Mouse (Mus musculus): Measurements from ENCODE around the gene Defa30. TPM values are rescaled to one million over a fixed set of nuclear protein-coding genes. Genes with fewer than 3 reads are reported as not detected.

Defa30 gene
- not detected in 2 replicates for polyA plus RNA-seq (2012; rRNA removed; ENCODE audit: low replicate concordance)

DNA sequence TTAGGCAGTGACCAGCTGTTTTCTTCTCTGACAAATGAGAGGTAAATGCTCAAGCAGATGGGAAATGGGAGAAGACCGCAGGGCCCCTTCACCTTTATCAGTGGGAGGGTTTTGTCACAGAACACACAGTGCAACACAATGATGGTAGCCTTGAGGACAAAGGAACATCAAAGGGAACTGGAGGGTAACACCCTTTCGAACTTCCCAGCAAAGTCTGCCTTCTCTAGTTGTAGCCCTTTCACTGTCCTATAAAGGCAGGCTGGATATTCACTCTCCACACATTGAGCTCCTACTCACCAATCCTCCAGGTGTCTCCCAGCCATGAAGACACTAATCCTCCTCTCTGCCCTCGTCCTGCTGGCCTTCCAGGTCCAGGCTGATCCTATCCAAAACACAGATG is at the start of gene Defa30:
Defa30 (plus strand) TSS at position 301 of the 400 bp plus-strand sequence.

DNA sequence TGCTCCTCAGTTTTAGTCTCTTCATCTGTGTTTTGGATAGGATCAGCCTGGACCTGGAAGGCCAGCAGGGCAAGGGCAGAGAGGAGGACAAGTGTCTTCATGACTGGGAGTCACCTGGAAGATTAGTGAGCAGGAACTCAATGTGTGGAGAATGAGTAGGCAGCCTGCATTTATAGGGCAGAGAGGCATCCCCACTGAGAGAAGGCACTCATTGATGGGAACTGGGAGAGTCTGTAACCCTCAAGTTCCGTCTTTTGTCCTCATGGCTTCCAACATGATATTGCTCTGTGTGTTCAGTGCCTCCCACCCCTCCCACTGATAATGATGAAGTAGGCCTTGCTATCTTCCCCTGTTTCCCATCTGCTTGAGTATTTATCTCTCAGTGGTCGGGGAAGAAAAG is 38.5 kb upstream of the Defa30 start, which contains the start of gene Gm14851:
Gm14851 (minus strand) TSS at position 101 of the 400 bp plus-strand sequence.

DNA sequence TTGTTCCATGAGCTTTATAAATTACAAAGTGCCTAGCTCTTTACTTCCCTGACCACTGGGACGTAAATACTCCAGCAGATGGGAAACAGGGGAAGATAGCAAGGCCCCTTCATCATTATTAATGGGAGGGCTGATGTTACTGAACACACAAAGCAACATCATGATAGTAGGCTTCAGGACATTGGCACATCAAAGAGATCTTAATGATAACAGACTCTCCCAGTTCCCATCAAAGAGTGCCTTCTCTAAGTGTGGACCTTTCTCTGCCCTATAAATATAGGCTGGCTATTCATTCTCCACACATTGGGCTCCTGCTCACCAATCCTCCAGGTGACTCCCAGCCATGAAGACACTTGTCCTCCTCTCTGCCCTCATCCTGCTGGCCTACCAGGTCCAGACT is 27.5 kb downstream of the Defa30 start, which contains the start of gene Defa22:
Defa22 (plus strand) TSS at position 301 of the 400 bp plus-strand sequence.

Other genes with a start within 250 kb of the Defa30 start
- gene Defb33, start 242.0 kb upstream of the Defa30 start, polyA plus RNA-seq (2012; rRNA removed; ENCODE audit: low replicate concordance): not detected in 2 replicates
- gene Gm15056, start 232.0 kb upstream of the Defa30 start, polyA plus RNA-seq (2012; rRNA removed; ENCODE audit: low replicate concordance): 0.65 and 0.74 TPM in 2 replicates
- gene Gm6040, start 212.6 kb upstream of the Defa30 start, polyA plus RNA-seq (2012; rRNA removed; ENCODE audit: low replicate concordance): not detected in 2 replicates
- not detected in 2 replicates for gene AY761185, start 189.9 kb upstream of the Defa30 start, polyA plus RNA-seq (2012; rRNA removed; ENCODE audit: low replicate concordance)
- gene Defa21, start 109.1 kb upstream of the Defa30 start, polyA plus RNA-seq (2012; rRNA removed; ENCODE audit: low replicate concordance): not detected in 2 replicates
- not detected in 2 replicates for gene Defa23, start 79.6 kb upstream of the Defa30 start, polyA plus RNA-seq (2012; rRNA removed; ENCODE audit: low replicate concordance)
- not detected in 2 replicates for gene Defa35, start 69.6 kb upstream of the Defa30 start, polyA plus RNA-seq (2012; rRNA removed; ENCODE audit: low replicate concordance)
- gene Defa25, start 50.2 kb upstream of the Defa30 start, polyA plus RNA-seq (2012; rRNA removed; ENCODE audit: low replicate concordance): not detected in 2 replicates
- gene Gm14851, start 38.6 kb upstream of the Defa30 start, polyA plus RNA-seq (2012; rRNA removed; ENCODE audit: low replicate concordance): not detected in 2 replicates
- gene Defa22, start 27.6 kb downstream of the Defa30 start, polyA plus RNA-seq (2012; rRNA removed; ENCODE audit: low replicate concordance): not detected in 2 replicates
- gene Defa31, start 57.0 kb downstream of the Defa30 start, polyA plus RNA-seq (2012; rRNA removed; ENCODE audit: low replicate concordance): not detected in 2 replicates
- gene Gm15293, start 66.9 kb downstream of the Defa30 start, polyA plus RNA-seq (2012; rRNA removed; ENCODE audit: low replicate concordance): not detected in 2 replicates
- gene Gm15292, start 115.1 kb downstream of the Defa30 start, polyA plus RNA-seq (2012; rRNA removed; ENCODE audit: low replicate concordance): not detected in 2 replicates
- not detected in 2 replicates for gene Defa27, start 180.9 kb downstream of the Defa30 start, polyA plus RNA-seq (2012; rRNA removed; ENCODE audit: low replicate concordance)
- gene Defa29, start 192.4 kb downstream of the Defa30 start, polyA plus RNA-seq (2012; rRNA removed; ENCODE audit: low replicate concordance): not detected in 2 replicates
- not detected in 2 replicates for gene Defa2, start 243.9 kb downstream of the Defa30 start, polyA plus RNA-seq (2012; rRNA removed; ENCODE audit: low replicate concordance)